Mouse (Mus musculus) T-cell, adult 2 months (primary cell): ENCODE results near the gene Zmiz1.

Experiments used
- DNase-seq: peaks from one replicate; pipeline ENCODE4 v3.0.0; 2022; ENCODE audit warnings: low spot score

The Zmiz1 gene

DNA sequence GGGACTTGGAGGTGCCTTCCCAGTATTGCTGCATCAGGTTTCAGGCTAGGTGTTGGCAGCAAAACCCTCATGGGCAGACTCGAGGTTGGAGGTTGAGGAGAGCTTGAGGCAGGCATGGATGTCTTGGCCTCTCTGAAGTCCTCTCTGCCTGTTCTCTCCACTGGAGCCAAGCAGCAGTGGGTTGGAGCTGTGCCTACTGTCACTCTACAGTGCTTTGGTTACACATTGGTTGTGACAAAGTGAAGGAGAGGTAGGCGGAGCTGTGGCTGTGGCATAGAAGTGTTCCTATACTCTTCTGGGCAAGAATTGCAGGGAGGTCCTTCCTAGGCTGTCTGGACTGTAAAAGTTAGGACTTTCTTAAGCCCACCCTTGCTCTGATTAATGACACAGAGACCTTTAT, 237.4 kb downstream of the Zmiz1 start:
- DNase-seq = no peak

DNA sequence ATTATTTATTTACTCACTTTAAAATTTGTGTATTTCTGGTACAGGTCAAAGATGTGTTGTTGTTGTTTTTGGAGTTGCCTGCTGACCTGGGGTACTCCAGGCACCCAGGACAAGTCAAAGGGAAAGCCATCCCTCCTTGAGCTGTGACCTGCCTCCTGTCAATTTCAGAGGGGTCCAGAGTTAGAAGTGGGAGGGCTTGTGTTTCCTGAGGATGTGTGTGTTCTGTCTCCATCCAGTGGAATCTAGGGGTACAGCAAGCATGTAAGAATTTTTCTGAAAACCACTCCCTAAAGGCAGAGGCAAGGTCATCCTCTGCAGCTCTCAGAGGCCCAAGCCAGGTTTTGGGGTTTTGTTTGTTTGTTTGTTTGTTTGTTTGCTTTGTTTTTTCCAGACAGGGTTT, 243.0 kb downstream of the Zmiz1 start:
- peak; percentile 22 for DNase-seq

GRCm38 (mm10) chr14:25707691-25708181, 248.8 kb downstream of the Zmiz1 start:
- peak; percentile 39 for DNase-seq

GRCm38 (mm10) chr14:25708451-25708850, 249.5 kb downstream of the Zmiz1 start:
- DNase-seq = no peak

DNA sequence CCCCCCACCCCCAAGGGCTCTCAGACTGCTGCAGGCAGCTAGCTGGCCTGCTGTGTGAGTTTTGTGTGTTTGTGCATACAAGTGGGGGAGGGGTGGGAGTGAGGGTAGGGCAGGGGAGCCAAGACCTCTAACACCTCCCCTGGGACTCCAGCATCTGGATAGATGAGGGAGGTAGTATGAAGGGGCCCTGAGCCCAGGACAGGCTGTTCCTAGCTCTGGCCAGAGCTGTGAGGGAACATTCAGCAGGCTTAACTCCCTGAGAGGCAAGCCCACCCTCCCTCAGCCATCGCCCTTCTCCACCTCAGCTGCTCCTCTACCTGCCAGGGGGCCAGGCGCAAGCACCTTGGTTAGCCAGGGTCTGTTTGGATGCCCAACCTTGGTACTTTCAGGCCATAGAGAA, 249.9 kb downstream of the Zmiz1 start:
- no peak for DNase-seq

DNA sequence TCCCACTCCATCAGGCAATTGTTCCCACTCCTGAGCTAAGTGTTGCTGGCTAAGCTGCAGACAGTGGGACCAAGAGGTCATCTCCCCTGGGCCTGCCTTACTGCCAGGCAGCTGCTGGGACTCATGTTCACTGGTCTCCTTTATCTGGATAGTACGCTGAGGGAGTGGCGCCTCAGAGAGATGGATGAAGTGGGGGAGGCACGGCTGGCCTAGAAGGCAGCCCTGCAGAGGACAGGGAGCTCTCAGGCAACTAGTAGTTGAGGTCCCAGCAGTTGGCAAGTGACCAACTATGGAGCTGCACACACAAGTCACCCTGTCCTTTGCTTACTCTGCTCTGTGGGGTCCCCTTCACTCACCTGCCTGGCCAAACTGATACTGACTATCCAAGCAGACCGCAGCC, 251.1 kb downstream of the Zmiz1 start:
- no peak for DNase-seq

GRCm38 (mm10) chr14:25710681-25711080, 251.7 kb downstream of the Zmiz1 start:
- DNase-seq = no peak

DNA sequence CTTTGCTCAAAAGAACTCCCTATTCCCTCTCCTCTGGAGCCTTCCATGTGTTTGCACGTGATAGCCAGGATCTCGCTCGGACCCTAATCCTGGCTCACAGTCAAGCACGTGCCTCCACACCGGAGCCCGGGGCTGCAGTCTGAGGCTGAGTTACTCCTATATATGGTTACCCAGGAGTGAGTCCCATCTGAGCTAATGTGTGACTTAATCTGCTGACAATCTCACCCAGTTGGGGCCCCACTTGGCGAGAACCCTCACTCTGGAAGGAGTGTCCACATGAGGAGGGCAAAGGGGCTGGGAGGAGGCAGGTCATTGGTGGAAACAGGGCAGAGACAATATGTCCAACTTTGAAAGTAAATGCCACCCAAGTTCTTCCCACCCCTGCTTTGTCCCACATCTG, 252.2 kb downstream of the Zmiz1 start:
- DNase-seq = no peak

DNA sequence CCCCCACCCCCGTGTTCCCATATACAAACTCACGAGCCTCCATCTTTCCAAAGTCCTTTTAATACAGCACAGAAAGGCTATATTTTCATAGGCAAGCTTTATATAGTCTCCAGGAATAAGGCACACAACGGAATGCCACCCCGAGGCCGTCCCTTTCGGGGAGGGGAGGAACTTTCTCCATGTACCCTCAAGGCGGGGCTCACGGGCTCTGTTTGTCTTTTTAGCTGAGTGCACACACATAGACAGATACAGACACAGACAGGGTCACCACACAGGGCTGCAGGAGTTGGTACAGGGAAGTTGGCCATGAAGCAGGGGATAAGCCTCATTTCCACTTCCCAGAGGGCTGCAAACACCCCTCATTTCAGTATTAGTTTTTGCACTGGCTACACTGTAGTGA, 252.6 kb downstream of the Zmiz1 start:
- DNase-seq = no peak

DNA sequence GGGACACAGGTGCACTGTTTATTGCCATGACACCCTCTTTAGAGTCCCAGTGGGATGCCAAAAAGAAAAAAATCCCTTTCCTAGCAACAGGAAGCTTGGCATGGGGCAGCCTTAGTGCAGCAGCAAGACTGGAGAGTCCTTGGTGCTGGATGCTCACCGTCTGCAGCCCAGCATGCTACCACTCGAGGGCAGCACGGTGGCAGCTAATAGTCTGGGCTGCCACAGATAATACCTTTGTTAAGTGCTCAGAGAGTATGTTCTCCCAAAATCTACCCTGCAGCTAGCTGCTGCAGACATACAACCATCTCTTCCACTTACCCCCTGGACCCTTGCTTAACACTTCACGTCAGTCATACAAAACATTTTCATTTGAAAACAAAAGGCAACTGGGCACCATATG, 254.5 kb downstream of the Zmiz1 start:
- no peak for DNase-seq
